In genomic region chr5:75260247-75260646, GRCm38 (mm10) we compare ENCODE assay signal across 16 mouse cellular contexts.
A peak's percentile ranks its signal among the peaks of the same experiment; 100 is the strongest.
DNase-seq lines count a peak whose midpoint lies in the region; ATAC-seq and TF ChIP-seq lines count a peak whose summit lies in the region.
"Had no signal": no experiment of that assay in that cellular context is flagged by ENCODE, and none has a peak within 500 bp of the region (broad histone marks: within the 10 kb centered on the region; RNA-seq: fewer than 3 reads in every experiment).

No protein-coding gene starts in this region.

- H3K9ac ChIP-seq in hindbrain, postnatal 0 days (replicated peaks; ENCODE audit: low read length), result no peak overlapping the region
- H3K9ac ChIP-seq: embryonic facial prominence, embryonic 12.5 days; limb, embryonic 12.5 days had no signal

- H3K4me2 ChIP-seq in hindbrain, postnatal 0 days (ENCODE audit: low read depth, low read length), result no peak overlapping the region
- H3K4me2 ChIP-seq: embryonic facial prominence, embryonic 12.5 days; limb, embryonic 12.5 days had no signal

- intact Hi-C loops in left cerebral cortex, postnatal 4 days (cut with DNase I), result no loop called here
- intact Hi-C loops in left cerebral cortex, postnatal 14 days (cut with DNase I), result no loop called here

- H3K4me1 ChIP-seq in hindbrain, postnatal 0 days (ENCODE audit: insufficient read depth, low read length), result no peaks in the 10 kb centered on the region
- H3K4me1 ChIP-seq: embryonic facial prominence, embryonic 12.5 days; limb, embryonic 12.5 days had no signal

- TF ChIP-seq CTCF in hindbrain, postnatal 0 days (IDR thresholded peaks at IDR 0.05; ENCODE audit: low read depth), result no peak

- no peaks in the 10 kb centered on the region for H3K27me3 ChIP-seq in hindbrain, postnatal 0 days (ENCODE audit: insufficient read depth, low read length)
- H3K27me3 ChIP-seq: embryonic facial prominence, embryonic 12.5 days; limb, embryonic 12.5 days had no signal

- H3K9me3 ChIP-seq in hindbrain, postnatal 0 days (ENCODE audit: low read length), result no peaks in the 10 kb centered on the region
- H3K9me3 ChIP-seq: embryonic facial prominence, embryonic 12.5 days; limb, embryonic 12.5 days had no signal

- peak; percentile 41 for DNase-seq in left cerebral cortex, adult 11 months (ENCODE audit: low spot score)
- no peak for DNase-seq in left cerebral cortex, postnatal 4 days
- peak; percentile 41 to 69 for DNase-seq in left cerebral cortex, postnatal 14 days (ENCODE audit: low spot score in 2 of 2)
- peak; percentile 61 for DNase-seq in lung, postnatal 25 days (ENCODE audit: low spot score)
- peak; percentile 60 for DNase-seq in telencephalon, adult 2 months (ENCODE audit: low read depth, low spot score)
- no peak for DNase-seq in embryo, embryonic 10 days (ENCODE audit: low spot score)
- no peak for DNase-seq in hindbrain, postnatal 0 days (ENCODE audit: low spot score)
- DNase-seq: cerebellum, postnatal 14 days; gastrocnemius, adult 2 months; heart, postnatal 14 days; kidney, postnatal 36 days; retina, postnatal 1 day had no signal

- ATAC-seq in hindbrain, postnatal 0 days, result no peak

- no peak overlapping the region for H3K27ac ChIP-seq in hindbrain, postnatal 0 days
- H3K27ac ChIP-seq: embryonic facial prominence, embryonic 12.5 days; forebrain, embryonic 10.5 days; gastrocnemius, adult 2 months; limb, embryonic 12.5 days; macrophage had no signal

- H3K4me3 ChIP-seq in hindbrain, postnatal 0 days (ENCODE audit: low read length), result no peak overlapping the region
- H3K4me3 ChIP-seq: embryonic facial prominence, embryonic 12.5 days; forebrain, embryonic 10.5 days; gastrocnemius, adult 2 months; limb, embryonic 12.5 days had no signal

- WGBS in hindbrain, postnatal 0 days, result 87% methylated on average over 10 of the region's 10 CpGs

- no peaks in the 10 kb centered on the region for H3K36me3 ChIP-seq in hindbrain, postnatal 0 days (ENCODE audit: insufficient read depth, low read length)
- H3K36me3 ChIP-seq: embryonic facial prominence, embryonic 12.5 days; forebrain, embryonic 10.5 days; limb, embryonic 12.5 days had no signal

Comparison
In these comparisons a context has a peak if more than half of its experiments do, and no peak if none do; other contexts are left out.
1. DNase-seq: peak in left cerebral cortex, adult 11 months (single experiment), left cerebral cortex, postnatal 14 days (2 of 2), lung, postnatal 25 days (single experiment) and telencephalon, adult 2 months (single experiment); none in left cerebral cortex, postnatal 4 days (single experiment), embryo, embryonic 10 days (single experiment) and hindbrain, postnatal 0 days (single experiment).